Mouse (Mus musculus): ENCODE results near the gene Spem1.
A peak's percentile ranks its signal among the peaks of the same experiment; 100 is the strongest.

- peak; percentile 40 for TF ChIP-seq CTCF (IDR thresholded peaks at IDR 0.05)
- TF ChIP-seq EP300 (IDR thresholded peaks at IDR 0.05): no peak
Measured at GRCm38 (mm10) chr11:69806378-69806777, 15.6 kb downstream of the Spem1 start.
